Mouse (Mus musculus) v-Abl transformed pro-B cells (cell line): ENCODE data around the gene Prss38.

Experiments
- in situ Hi-C, 2 experiments: fragments of 400-800 bp; cut with MboI; formaldehyde crosslinking; loops; one replicate each; pipeline ENCODE4 v1.15.1; 2025; ENCODE audit not compliant: unreplicated experiment in 2 of 2

The Prss38 gene

GRCm38 (mm10) chr11:59375475-59375874 is at the start of gene Prss38:
Gene Prss38, minus strand, starts transcription at chr11:59375657.
- in situ Hi-C loops = no loop called here

GRCm38 (mm10) chr11:59423010-59423588 is 47.6 kb upstream of the Prss38 start:
- in situ Hi-C loops = loop anchor here in 1 of 2 experiments (5.0 kb wide), 3 partner anchors 41 to 111 kb away; no protein-coding TSS in a partner anchor

- in situ Hi-C loops = loop anchor here in 1 of 2 experiments (5.0 kb wide), 3 partner anchors 40 to 110 kb away; no protein-coding TSS in a partner anchor
Observed at GRCm38 (mm10) chr11:59421967-59422366, 46.5 kb upstream of the Prss38 start.

- in situ Hi-C loops = loop anchor here in 1 of 2 experiments (5.0 kb wide), 3 partner anchors 39 to 109 kb away; no protein-coding TSS in a partner anchor
Observed at GRCm38 (mm10) chr11:59421436-59421835, 46.0 kb upstream of the Prss38 start.

GRCm38 (mm10) chr11:59418708-59419107 is 43.3 kb upstream of the Prss38 start:
- in situ Hi-C loops = no loop called here

- in situ Hi-C loops = no loop called here
Observed at GRCm38 (mm10) chr11:59412999-59413863, 37.8 kb upstream of the Prss38 start.

- in situ Hi-C loops = no loop called here
Observed at GRCm38 (mm10) chr11:59412058-59412457, 36.6 kb upstream of the Prss38 start.

GRCm38 (mm10) chr11:59410851-59411250 is 35.4 kb upstream of the Prss38 start:
- in situ Hi-C loops = no loop called here

GRCm38 (mm10) chr11:59405761-59406160 is 30.3 kb upstream of the Prss38 start:
- in situ Hi-C loops = no loop called here

- in situ Hi-C loops = no loop called here
Observed at GRCm38 (mm10) chr11:59400876-59401275, 25.4 kb upstream of the Prss38 start.

GRCm38 (mm10) chr11:59399830-59400229 is 24.4 kb upstream of the Prss38 start:
- in situ Hi-C loops = no loop called here

- in situ Hi-C loops = no loop called here
Observed at GRCm38 (mm10) chr11:59397536-59398371, 22.3 kb upstream of the Prss38 start.

GRCm38 (mm10) chr11:59394451-59394850 is 19.0 kb upstream of the Prss38 start:
- in situ Hi-C loops = no loop called here

- in situ Hi-C loops = no loop called here
Observed at GRCm38 (mm10) chr11:59393591-59393990, 18.1 kb upstream of the Prss38 start.

- in situ Hi-C loops = no loop called here
Observed at GRCm38 (mm10) chr11:59392300-59392699, 16.8 kb upstream of the Prss38 start.

- in situ Hi-C loops = no loop called here
Observed at GRCm38 (mm10) chr11:59390470-59390869, 15.0 kb upstream of the Prss38 start.

GRCm38 (mm10) chr11:59389617-59390016 is 14.2 kb upstream of the Prss38 start:
- in situ Hi-C loops = no loop called here

- in situ Hi-C loops = no loop called here
Observed at GRCm38 (mm10) chr11:59388806-59389205, 13.3 kb upstream of the Prss38 start.

GRCm38 (mm10) chr11:59387471-59387870 is 12.0 kb upstream of the Prss38 start:
- in situ Hi-C loops = no loop called here

- in situ Hi-C loops = no loop called here
Observed at GRCm38 (mm10) chr11:59385123-59385522, 9.7 kb upstream of the Prss38 start.
